Mouse (Mus musculus) frontal cortex, postnatal 14 days (tissue): ENCODE measurements around the gene Plxna4.

Source experiments
- DNase-seq, 2 experiments: peaks; one replicate each; pipeline ENCODE4 v3.0.0; 2022; ENCODE audit warnings: low spot score in 2 of 2

Plxna4 gene

DNA sequence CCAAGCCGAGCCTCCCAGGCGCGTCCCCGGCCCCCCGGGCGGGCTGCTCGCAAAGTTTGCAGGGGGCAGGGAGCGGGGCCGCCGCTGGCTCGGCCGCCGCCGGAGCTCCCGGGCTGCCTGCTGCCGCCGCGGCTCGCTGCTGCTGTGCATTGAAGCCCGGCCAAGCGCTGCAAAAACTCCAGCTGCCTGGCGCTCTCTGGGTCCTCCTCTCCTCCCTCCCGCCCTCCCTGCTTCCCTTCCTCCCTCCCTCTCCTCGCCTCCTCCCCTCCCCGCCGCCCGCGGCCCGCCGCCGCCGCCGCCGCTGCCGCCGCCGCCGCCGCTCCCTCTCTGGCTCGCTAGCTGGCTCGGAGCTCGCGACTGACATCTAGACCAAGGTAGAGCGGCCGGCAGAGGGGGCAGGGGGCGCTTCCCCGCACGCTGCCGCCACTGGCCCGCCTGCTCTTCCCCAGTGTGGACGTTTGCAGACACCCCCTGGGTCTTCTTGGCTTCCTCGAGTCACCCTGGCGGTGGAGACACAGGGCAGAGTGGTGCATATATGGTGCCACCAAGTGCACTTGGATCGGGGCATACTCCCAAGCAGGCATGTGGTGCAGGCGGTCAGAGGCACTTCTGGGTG lies at the start of gene Plxna4:
TSS of gene Plxna4 (minus strand) at position 137 of the 616 bp plus-strand sequence.
- peak; percentile 58 to 70 for DNase-seq

DNA sequence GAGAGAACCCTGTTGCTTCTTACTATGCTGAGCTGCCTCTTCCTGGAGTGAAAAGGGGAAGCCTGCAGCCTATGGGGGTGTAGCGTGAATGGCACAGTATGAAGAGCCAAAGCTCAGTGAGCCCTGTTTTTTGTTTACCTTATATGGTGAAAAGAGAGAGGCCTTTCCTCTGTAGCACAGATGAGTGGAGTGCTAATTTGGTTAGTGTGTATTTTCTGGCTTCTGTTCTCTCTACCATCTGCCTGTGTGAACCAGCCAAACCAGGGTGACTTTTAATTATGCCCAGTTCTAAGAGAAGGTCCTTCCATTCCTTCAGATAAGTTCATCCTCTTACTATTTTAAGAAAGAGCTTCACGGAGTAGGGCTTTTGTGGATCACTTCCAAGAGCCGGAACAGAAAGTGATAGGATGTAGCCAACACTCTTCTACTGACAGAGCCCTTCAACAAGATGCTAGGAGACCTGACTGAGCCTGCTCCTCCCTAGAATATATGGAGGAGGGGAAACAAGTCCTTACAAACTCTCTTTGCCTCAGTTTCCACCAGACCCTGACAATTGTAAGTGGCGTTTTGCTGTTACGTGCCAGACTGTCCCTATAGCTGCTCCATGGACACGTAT lies 49.7 kb upstream of the Plxna4 start:
- no peak for DNase-seq

DNA sequence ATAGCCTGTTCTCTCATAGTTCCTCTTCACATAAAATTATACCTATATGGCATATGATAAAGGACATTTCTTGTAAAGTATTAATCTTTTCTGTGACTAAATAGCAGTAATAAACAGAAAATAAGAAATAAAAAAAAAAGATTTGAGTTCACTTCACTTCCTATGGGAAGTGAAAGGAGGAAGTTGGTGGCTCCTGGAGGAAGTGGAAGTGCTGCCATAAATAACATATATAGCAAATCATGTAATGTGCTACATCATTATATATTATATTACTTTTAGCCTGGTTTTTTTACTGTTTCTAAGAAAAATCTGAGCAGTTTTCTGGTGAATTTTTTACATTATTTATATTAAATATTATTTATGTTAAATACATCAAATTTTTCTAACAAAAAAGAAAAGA lies 22.7 kb upstream of the Plxna4 start:
- no peak for DNase-seq

DNA sequence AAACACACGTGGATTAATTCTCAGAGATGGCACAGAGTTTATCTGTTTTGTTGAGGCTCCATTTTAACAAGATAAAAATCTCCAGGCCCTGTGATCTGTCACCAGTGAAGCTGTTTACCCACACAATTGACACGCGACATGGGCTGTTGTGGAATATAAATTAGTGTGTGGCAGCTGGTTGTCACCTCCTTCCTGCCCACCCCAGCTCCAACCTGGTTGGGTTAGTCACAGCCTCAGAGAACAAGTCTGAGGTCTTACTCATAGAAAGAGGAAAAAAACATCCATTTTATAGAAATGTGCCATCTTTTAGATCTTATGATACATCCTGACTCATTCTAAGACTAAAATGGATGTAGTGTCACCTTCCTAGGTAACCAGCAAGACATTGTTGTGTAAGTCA lies 18.8 kb upstream of the Plxna4 start:
- no peak for DNase-seq

DNA sequence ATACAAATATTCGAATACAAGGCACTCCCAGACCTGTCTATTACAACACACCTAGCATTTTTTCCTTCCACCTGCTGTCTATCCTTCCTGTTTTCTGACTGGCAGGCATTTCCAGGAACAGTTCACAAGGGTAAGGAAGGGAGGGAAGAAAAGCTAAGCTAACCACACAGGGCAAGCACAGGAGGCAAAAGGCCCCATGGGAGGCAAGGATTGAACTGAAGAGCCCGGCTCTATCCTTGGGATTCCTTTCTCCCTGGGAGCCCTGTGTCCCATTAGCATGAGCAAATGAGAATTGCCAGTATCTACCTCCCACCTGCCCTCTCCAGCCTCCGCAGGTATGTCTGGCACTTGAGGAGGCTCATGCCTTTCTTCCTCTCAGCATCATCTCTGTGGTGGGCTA lies 17.6 kb upstream of the Plxna4 start:
- no peak for DNase-seq

DNA sequence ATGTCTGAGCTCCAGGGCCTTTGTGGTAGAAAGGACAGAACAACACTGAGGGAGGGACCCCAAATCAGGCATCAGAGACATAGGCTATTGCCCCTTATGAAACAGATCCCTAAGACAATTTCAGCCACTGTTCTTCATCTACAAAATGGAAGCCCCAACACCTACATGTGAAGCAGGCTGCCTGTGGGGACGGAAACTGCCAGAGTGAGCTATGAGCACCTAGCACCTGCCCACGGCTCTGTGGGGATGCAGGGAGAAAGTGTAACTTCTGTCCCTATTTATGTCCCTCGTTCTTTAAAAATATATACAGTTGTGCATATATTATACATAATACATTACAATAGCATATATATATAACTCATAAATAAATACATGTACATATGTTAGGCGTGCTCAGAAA lies 16.9 kb upstream of the Plxna4 start:
- DNase-seq, result no peak

DNA sequence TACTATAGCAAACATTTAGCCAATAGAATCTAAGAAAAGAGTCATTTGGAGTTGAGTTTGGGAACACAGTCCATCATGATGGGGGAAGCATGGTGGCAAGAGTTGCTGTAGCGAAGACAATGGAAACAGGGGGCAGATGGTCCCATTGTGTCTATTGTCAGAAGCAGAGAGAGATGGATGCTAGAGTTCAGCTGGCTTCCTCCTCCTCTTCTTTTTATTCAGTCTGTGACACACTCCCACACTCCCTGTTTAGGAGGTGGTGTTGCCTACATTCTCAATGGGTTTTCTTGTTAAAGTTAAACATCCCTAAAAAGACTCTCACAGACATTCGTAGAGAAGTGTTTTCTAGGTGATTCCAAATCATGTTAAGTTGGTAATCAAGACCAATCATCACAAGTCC lies 14.1 kb upstream of the Plxna4 start:
- no peak for DNase-seq

DNA sequence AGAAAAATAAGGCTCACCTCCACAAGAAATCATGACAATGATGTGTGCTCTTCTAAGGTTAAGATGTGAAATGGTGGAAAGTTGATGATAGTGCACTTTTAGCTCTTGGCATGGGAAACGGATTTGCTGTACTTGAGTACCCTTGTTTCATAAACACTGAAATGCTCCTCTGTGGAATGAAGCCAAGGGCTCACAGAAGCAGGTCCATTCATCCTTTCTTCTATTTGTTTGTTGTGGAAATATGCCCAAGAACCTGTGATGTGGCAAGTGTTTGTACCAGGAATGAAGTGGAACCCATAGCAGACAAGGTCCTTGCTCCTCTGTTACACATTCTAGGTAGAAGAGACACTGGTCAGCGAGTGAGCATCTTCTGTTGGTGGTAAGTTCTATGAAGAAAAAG lies 13.3 kb upstream of the Plxna4 start:
- DNase-seq, result no peak

DNA sequence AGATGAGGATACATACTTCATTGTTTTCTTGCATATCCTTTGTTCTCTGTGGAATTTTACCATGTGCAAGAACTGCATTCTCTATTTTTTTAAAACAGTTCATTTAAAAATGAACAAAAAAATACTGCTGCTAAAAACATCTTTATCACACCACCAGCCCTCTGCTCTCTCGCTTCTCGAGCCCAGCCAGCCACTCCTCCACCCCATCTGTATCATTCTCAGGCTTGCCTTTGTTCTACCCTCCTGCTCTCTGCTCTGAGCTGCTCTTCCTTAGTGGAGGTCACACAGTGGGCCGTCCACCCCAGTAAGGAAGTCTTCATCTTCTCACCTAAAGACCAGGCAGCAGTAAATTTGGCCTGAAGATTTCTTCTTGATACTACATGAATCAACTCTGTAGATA lies 7.6 kb upstream of the Plxna4 start:
- DNase-seq, result no peak

DNA sequence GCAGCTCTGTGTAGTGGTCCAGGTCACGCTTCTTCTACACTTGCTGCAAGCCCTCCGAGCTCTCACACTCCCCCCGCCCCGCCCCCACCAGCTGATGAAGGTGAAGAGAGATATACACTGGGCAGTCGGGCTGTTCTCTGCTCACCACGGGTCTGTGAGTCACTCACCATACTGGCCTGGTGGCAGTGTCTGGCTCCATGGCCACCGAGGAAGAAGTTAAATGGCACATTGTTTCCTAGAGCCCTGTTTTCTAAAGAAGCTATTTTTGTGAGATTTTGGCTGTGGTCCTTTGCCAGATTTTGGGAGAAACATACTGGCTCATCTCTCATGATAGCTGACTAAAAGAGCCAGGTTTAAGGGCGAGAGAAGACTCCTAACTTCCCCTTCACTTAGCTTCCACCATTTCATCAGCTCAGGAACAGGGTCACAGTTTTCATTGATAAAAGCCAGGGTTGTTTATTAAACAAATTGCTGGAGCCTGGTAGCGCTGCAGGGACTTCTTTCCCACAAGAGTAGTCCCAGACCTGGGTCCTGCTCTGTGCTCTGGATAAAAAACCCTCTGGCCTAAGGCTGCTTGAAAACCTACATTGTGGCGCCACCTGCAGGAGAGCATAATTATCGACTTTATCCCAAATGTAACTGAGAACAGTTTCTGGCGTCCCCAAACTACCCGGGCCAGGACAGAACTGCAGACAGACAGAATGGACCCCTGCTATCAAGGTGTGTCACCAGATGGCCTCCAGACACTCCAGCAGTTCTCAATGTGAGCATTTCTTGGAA lies 3.2 kb upstream of the Plxna4 start:
- peak; percentile 46 to 78 for DNase-seq

DNA sequence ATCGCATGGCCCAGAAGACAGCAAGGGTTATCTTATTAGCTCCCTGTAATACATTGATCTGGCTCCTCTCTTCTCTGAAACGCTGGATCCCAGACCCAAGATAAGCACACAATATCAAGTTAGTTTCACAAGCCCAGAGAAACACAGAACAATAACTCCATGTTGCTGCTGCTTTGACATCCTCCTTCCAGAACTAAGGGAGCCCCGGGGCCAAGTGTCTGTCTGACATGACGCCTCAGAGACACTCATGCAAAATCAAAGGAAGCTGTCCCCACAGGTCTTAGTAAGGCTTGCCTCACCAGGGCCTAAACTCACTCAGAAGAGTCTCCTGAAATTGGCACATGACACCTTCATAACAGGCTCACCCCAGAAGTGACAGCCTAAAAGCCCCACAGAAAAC lies 1.6 kb upstream of the Plxna4 start:
- no peak for DNase-seq

DNA sequence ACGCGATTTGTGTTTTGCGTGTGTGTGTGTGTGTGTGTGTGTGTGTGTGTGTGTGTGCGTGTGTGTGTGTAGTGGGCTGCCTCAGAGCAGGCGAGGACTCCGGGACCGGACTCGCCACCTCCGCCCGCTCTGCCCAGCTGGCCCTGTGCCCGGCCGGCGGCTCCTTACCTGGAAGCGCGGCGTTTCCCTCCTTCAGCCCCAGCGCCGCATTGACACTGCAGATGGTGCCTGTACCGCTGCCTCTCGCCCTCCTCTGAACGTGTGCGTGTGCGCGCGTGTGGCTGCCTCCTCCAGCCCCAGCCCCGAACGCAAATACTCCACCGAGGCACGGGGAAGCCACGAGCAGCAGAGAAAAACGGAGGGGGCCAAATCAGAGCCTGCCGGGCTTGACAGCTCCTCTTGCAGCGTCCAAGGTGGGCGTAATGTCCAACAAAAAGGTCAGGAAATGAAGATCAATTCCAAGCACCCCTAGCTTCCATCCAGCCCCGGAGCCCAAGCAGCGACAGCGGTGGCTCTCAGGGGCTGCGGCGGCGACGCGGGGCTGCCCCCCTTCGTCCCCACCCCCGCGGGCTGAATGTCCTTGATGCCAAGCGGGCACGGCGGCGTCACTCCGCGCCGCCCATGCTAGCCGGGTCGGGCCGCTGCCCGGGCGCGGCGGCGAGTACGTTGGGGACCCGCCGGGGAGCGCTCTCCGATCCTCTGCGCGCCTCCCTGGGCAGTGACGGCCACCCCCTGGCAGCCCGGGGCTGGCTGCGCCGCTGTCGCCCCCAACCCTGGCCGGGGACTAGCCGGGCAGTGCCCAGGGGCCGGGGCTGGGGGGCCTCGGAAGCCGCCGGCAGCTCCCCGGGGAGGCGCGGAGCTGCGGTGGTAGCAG lies 619 bp downstream of the Plxna4 start:
- peak; percentile 60 for DNase-seq

DNA sequence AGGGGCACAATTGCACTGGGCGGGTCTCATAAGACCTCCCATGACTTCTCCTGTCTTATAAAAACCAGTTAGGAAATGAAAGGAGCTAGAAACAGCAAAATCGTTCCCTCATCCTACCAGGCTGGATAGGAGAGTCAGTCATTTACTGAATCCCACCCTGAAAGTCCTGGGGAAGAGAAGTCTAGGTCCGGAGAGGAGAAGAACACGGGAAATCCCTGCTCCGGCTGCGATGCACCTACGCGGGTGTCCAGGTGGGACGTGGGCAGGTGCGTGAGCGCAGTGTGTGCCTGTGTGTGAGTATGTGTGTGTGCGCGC lies 1.2 kb downstream of the Plxna4 start:
- DNase-seq, result no peak

DNA sequence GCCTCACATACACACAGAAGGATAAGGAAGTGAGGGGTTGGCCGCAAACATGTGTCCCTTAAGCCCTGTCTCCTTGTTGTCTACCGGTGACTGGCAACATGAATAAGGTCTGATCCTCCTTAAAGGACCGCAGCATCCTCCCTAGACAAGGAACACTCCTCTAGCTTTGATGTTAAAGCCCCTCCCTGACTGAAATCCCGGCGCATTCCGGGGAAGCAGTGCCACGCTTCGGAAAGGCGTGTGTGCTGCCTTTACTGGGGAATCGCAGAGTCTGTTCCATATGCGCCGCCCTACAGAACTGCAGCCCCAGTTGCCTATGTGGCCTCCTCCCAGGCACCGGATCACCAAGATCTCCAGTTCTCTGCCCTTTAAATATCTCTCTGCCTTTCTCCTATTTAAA lies 1.6 kb downstream of the Plxna4 start:
- peak; percentile 56 to 61 for DNase-seq

DNA sequence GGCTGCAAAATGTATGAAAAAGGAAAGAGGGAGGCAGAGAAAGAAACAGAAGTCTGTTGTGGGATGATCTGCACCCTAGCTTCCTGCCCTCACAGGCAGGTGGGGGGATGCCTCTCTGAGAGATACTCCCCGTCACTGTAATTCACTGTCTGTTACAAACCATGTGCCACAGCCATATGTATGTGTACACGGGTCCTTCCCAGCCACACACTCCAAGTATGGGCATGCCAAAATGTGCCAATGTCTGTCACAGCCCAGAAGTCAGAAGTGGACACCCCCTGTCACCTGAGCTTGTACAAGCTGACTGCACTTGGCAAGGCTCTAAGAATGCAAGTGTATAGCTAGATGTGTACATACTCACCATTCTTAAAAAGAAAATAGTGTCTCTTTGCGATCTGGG lies 2.8 kb downstream of the Plxna4 start:
- no peak for DNase-seq

DNA sequence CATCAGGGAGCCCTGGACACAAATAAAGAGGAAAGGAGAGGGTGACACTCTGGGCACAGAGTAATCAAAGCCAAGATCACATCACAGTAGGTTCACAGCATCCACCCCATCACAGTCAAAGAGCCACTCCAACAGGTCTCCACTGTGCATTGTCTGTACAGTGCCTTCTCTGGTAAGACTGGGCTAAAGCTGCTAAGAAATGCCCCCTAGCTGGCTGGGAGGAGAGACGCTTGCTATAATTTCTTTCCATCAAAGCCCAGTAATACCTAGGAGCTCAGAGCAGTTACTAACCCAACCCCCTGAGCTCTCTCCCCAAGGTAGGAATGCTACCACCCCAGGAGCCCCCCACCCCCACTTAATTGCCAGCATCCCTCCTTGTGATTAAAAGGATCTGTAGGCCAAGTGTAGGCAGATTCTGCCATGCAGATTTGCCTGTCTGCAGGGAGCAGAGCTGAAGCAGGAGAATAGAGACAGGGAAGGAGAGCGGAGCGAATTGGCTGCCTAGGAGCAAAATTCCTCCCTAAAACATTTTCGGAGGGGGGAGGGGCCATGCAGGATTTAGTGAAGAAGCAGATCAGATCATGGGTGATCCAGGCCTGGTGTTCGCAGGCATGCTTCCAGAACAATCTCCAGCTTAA lies 3.6 kb downstream of the Plxna4 start:
- DNase-seq, result no peak

DNA sequence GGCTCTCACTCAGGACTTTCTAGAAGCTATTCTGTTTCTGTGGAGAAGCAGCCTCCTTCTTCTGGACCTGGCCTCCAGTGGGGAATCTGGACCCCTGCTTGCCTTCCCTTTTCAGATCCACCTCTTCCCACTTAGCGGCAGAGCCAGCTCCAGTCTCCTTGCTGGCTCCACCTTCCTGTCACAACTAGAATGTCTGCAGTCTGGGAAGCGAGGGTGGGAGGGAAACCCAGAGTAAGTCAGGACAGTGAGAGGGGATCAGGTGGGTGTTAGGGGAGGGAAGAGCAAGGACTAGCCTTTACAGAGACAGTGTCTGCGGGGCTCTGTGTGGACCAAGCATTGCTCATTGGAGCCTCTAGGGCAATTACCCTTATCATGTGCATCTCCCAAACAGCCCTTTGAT lies 4.4 kb downstream of the Plxna4 start:
- no peak for DNase-seq

DNA sequence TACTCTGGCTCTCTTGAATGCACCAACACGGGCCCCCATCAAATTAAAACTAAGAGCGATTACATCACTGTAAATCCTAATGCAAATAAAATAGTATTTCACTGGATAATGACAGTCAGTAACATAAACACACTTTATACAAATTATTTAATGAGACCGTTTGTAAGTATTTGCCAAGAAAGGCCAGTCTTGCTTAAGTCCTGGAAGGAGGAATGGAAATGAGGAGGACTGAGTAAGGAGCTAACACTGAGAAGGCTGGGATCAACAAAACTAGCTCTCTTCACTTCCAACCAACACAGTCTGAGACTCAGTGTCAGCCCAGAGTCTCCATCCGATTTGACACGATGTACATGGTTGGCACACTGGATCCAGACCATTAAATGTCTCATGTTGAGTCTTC lies 16.5 kb downstream of the Plxna4 start:
- DNase-seq, result no peak

DNA sequence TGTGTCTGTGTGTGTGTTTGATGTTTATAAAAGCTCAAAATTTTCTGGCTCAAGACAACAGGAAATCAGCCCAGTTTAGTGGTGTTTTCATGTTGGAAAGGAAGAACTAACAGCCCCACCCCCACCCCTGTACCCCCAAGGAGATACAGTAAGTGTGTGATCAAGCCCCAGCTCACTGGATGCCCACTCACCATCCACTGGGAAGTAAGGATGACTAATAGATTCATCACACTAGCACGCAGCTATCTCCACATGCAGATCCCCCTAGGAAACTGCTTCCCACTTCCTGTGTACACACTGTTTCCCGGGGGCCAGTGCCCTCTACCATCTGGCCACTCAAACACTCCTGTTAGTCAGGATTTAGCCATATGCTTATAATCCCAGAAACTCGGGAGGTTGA lies 17.5 kb downstream of the Plxna4 start:
- no peak for DNase-seq

DNA sequence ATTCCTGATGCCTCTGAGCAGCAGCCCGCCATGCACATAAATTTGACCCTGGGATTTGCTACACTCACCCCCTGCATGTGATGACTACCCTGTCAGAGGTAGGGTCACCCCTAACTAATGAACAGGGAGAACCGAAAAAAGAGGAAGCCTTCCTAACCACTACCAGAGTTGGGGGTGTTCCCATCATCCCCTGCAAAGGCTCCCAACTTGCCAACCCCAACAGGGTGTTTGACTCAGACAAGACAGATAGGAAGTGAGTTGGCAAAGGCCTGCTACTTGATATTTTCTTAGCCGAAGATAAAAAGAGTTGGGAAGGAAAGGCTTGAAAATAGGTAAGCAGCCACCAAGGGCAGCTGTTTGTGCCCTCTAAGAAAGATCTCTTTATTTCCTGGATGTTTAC lies 18.1 kb downstream of the Plxna4 start:
- DNase-seq, result no peak

DNA sequence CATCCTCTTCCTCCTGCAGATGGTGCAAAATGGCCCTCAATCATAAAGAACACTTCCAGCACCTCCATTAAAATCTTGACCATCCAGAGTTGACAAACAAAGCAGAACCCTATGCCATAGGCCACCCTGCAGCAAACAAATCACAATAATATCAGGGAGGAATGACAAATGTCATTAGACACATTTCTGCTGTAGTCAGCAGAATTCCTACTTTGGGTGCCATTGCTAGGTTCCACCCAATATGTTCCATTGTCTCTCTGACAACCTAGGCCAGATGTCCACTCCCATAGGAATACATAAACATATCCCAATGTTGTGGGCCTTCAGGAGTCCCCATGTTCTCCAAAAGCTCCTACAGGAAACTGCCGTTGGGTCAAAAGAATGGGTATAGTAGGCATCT lies 41.1 kb downstream of the Plxna4 start:
- no peak for DNase-seq

DNA sequence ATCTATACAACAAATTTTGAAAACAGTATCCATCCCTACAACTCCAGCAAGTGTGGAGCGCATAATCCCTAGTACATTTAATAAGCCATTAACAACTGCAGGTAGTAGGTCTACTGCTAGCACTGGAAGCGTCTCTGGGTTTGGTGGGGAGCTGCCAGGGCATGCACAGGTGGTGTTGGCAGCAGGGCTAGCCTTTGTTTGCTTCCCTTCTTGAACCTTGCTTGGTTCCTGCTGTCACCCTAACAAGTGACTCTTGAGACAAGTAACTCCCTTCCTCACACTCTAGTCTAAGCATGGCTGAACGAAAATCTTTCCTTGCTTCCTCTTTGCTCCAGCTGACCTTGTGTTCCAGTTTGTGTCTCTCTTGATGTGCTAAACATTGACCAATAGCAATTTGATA lies 44.0 kb downstream of the Plxna4 start:
- no peak for DNase-seq
